Mouse (Mus musculus): ENCODE results near the gene Dbr1.

Dbr1 gene

DNA sequence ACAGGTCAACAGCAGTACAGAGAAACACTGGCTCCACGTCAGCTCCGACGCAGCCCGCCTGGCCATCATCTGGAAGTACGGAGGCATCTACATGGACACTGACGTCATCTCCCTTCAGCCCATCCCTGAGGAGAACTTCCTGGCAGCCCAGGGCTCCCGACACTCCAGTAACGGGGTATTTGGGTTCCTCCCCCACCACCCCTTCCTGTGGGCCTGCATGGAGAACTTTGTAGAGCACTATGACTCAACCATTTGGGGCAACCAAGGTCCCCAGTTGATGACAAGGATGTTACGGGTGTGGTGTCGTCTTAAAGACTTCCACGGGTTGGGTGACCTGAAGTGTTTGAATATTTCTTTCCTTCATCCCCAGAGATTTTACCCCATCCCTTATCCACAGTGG, 44.6 kb downstream of the Dbr1 start:
- DNase-seq: no peak

DNA sequence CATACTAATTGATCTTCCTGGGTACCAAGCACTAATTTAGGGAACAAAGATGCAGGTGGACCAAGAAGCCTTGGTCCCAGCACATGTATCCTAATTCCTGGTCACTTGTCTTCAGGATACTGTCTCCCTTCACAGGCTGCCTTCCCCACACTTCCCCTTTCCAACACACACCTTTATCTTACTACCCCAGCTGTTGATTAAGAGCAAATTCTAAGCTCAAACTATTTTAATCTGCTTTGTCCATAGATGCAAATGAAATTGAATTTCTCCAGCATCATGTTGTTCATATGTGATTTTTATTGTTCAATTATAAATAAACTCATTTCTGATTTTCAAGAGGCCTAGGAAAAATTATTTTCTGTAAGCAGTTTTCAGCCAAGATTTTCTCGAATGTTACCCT, 46.4 kb downstream of the Dbr1 start:
- DNase-seq: no peak

DNA sequence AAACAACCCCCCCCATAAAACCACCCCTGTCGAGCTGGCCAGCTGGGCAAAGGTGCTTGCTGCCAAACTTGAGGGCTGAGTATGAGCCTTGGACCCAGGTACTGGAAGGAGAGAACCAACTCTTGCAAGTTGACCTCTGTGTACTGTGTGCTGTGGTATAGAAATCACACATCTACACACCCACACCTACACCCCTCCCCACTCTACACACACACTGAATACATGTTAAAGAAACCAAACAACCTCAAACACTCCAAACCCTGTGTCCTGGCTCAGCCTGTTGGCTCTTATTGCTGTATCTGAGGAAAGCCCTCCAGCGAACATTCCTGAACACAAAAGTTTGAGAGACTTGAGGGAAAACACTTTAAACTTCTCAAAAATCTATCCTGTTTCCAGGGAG, 47.4 kb downstream of the Dbr1 start:
- no peak for DNase-seq

DNA sequence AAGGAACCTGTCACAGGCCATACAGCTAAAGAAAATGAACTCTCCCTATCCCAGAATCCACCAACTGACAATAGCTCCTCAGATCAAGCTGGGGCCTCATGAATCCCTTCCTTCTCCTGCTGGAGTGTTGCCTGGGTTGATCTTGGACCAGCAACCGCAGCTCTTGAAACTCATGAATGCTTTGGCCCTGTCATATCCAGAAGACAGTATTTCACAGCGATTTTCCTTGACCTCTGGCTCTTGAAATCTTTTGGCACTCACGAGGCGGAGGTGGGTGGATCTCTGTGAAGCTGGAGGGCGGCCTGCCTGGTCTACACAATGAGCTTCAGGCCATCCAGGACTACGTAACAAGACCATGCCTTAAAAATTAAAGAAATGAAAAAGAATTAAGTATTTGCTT, 48.5 kb downstream of the Dbr1 start:
- no peak for DNase-seq

DNA sequence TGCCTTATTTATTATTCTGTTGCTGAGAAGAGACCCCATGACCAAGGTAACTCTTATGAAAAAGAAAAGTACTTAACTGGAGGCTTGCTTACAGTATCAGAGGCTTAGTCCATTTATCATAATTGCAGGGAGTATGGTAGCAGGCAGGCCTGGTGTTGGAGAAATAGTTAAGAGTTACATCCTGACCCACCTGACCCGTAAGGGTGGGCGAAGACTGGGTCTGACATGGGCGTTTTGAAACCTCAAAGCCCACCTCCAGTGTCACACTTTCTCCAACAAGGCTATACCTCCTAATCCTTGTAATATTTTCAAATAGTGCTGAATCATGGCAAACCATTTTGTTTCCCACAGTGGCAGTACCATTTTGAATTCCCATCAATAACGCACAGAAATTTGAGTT, 53.0 kb downstream of the Dbr1 start:
- DNase-seq: no peak

DNA sequence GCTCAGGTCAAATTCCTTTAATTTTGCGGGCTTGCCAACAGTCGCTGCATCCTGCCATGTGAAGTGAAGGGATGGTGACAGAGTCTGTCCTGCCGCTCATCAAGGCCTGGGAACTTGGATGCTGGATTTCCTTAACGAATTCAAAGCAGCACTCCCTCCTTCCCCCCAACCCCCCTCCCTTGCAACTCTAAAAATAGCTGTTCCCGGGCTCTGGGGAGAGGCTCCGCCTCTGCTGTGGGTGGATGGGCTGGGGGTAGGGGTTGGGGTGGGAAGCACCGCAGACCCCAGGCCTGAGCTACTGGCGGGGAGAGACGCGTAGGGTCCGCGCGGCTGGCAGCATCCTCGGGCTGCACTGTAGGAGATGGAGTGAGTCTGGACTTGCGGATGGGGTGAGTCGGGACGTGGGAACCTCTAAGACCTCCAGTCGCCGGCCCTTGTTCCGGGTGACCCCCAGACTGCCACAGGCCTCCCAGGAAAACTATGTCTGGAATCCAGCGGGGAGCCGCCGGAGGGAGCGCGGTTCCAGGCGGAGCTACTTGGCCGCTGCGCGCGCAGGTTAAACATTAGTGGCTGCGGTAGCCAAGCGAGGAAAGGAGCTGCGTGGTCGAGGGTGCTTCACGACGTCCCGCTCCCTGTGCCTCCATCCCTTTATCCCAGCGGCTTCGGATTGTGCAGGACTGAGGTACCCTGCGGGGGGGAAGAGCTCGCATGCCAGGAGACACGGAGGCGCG, 53.8 kb downstream of the Dbr1 start, which contains the start of gene Dzip1l:
Gene Dzip1l (plus strand): TSS at position 216 of the 731 bp plus-strand sequence.
- peak; percentile 65 to 68 for DNase-seq

DNA sequence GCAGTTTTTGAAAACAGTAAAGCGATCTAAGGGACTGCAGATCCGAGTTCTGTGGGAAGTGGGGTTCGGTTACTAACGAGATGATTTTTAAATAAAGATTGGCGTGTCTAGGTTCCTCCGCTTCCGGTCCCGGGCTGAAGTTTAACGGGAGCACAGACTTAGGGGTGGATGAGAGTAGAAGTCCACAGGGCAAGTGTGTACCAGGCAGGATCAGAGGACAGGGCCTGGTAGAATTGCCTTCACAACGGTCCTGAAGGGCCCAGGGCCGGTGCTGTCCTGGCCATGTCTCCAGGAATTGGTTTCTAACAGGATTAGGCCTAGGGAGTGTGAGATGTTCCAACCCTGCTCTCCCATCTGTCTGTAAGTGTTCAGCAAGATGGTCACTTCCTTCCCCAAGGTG, 54.5 kb downstream of the Dbr1 start:
- DNase-seq: peak in 1 of 2 experiments; percentile 20

DNA sequence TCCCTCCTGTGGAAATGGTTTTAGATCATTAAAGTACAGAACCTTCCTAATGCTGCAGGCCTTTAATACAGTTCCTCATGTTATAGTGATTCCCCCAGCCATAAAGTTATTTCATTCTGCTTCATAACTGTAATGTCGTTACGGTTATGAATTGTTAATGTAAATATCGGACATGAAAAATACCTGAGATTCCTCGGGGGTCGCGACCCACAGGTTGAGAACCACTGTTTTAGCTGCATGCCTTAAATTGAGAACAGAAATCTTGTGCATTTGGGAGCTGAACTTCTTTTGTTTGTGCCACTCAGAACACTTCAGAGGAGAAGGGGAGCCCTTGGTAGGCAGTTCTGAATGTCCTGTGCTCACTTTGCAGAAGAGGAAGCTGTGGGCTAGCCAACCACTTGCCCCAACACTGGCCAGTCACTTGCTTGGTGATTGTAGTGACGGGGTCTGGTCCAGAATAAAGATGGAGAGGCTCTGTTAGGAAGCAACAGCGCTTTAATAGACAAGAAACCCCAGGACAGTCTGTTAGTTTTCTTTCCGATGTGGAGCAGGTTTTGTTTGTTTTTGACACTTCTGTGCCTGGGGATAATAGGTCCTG, 55.0 kb downstream of the Dbr1 start:
- DNase-seq: peak in 1 of 2 experiments; percentile 7

DNA sequence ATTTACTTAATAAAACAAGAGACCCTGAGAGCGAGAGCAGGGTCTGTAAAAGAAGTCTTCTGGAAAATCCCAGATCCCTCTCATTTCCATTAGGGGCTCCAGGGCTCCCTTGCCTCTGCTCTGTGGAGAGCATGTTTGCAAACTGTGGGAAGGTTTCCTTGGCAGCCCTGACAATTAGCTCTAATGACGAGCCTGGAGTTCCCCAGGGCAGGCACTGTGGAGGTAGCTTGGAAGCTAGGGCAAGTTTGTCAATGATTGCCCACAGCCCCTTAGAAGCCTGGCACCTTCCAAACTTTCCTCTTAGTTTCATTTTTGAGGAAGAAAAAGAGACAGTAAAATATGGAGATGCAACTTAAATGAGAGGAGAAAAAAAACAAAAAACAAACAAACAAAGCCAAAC, 56.2 kb downstream of the Dbr1 start:
- no peak for DNase-seq

DNA sequence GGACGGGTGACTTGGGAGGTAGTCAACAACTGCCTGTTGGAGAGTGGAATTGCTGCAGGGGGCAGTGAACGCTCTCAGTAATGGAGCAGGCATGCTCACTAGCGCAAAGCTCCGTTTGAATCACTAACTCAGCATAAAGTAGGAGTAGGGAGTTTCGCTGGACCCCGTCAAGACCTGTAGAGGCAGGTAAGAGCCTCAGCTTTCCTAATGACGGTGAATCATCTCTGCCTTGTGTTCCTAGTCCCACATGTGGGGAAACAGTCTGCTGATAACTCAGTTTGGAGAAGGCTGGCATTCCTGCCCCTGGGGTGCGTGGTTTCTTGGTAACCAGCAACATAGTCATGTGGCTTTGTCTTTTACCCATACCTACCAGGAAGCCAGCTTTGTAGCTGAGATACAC, 56.7 kb downstream of the Dbr1 start:
- no peak for DNase-seq

All from cerebellum, postnatal 36 days (tissue).